Mouse (Mus musculus): ENCODE results near the gene Tmc7. TPM values are rescaled to one million over a fixed set of nuclear protein-coding genes. Genes with fewer than 3 reads are reported as not detected.

Tmc7 gene
- not detected in 3 replicates for total RNA-seq (2017)

- ATAC-seq (replicated peaks; ENCODE audit: insufficient number of reproducible peaks, low FRiP score, low TSS enrichment, poor library complexity, severe bottlenecking): no peak
Observed at GRCm38 (mm10) chr7:118584257-118584907, at the start of gene Tmc7. Gene Tmc7, minus strand, starts transcription at chr7:118584736.

- ATAC-seq (replicated peaks; ENCODE audit: insufficient number of reproducible peaks, low FRiP score, low TSS enrichment, poor library complexity, severe bottlenecking): no peak
Observed at GRCm38 (mm10) chr7:118633951-118634350, 49.4 kb upstream of the Tmc7 start.

DNA sequence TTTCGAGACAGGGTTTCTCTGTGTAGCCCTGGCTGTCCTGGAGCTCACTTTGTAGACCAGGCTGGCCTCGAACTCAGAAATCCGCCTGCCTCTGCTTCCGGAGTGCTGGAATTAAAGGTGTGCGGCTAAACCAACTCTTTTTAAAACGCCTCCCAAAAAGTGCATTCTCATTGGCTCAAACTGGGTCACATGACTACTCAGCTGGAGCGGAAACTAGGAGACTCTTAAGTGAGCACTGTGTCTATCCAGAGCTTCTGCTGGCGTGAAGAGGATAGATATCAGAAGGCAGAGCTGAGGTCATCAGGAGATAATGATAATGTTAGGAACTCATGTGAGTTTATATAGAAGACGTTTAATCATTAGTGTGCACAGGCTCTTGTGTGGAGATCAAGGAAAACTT is 48.6 kb upstream of the Tmc7 start:
- no peak for ATAC-seq (replicated peaks; ENCODE audit: insufficient number of reproducible peaks, low FRiP score, low TSS enrichment, poor library complexity, severe bottlenecking)

GRCm38 (mm10) chr7:118627550-118628298 is 43.2 kb upstream of the Tmc7 start:
- ATAC-seq (replicated peaks; ENCODE audit: insufficient number of reproducible peaks, low FRiP score, low TSS enrichment, poor library complexity, severe bottlenecking): no peak

DNA sequence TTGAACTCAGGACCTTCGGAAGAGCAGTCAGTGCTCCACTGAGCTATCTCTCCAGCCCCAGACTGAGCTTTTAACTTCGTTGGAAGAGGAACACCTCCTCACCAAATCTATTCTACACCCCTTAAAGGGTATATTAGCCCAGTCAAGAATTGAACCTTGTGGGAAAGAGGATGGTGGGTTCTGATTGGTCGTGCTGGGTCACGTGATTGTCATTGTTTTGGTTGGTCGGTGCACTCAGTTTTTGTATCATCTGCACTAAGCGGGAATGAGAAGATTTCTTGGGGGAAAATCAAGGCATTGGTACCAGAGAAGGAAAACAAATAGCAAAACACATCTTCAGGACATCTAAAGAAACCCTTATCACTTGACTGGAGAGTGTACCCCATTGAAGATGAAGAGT is 36.6 kb upstream of the Tmc7 start:
- no peak for ATAC-seq (replicated peaks; ENCODE audit: insufficient number of reproducible peaks, low FRiP score, low TSS enrichment, poor library complexity, severe bottlenecking)

- ATAC-seq (replicated peaks; ENCODE audit: insufficient number of reproducible peaks, low FRiP score, low TSS enrichment, poor library complexity, severe bottlenecking): no peak
Observed at GRCm38 (mm10) chr7:118620243-118620906, 35.8 kb upstream of the Tmc7 start.

GRCm38 (mm10) chr7:118618104-118618503 is 33.6 kb upstream of the Tmc7 start:
- no peak for ATAC-seq (replicated peaks; ENCODE audit: insufficient number of reproducible peaks, low FRiP score, low TSS enrichment, poor library complexity, severe bottlenecking)

DNA sequence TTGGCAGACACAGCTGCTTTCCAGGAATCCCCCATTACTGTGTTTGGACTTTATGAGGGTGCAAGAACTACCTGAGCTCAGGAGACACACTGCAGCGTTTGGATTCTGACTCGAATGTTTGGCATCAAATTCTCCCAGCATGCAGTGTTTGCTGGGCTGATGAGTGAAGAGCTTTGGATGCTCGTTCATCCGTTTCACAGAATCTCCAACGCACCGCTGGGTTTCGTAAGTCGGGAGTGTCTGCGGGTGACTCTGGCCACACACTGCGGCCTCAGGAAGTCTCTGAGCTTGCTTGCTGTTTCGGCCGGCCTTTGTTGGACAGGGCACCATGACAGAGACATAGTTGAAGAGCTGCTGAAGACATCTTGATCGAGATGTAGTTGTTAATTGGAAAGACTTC is 29.5 kb upstream of the Tmc7 start:
- ATAC-seq (replicated peaks; ENCODE audit: insufficient number of reproducible peaks, low FRiP score, low TSS enrichment, poor library complexity, severe bottlenecking): no peak

DNA sequence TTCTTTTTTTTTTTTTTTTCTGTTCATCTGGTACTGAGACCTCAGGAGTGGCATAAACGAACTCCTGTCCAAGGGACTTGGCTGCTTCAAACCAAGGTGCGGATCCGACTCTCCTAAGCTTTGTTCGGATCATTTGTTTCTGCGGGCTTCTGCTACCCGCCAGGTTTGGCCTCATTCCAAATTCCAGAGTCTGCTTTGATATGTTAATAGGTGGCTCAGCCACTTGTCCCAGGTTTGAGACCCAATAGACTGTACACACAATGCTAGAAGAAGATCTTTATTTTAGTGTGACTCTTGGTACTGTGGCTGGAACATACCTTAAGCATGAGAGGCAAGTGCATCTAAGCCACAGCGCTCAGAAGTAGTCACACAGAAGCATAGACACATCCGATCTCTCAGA is 27.4 kb upstream of the Tmc7 start:
- ATAC-seq (replicated peaks; ENCODE audit: insufficient number of reproducible peaks, low FRiP score, low TSS enrichment, poor library complexity, severe bottlenecking): no peak

DNA sequence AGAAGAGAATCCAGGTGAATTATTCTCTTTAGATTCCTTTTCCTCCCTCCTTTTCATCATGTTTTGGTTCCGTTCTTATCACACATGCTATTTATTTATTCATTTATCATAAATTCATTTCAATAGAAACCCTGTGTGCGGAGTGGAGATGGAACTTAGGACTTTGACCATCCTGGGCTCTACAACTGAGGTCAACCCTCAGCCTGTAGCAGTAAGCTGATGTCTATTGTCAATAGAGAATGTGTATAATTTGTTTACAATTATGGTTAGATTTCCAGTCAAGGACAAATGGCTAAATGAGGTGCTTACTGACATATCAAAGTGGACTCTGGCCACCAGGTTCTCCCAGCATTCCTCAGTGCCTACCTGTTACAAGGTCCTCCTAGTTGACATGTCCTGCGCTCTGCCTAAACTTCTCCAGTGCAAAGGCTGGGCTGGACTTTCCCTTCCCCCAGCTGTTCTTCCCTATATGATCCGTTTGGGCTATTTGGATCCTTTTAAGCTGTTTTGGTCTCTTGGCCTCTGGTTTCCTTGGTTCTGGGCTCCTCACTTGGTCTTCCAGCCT is 26.7 kb upstream of the Tmc7 start:
- no peak for ATAC-seq (replicated peaks; ENCODE audit: insufficient number of reproducible peaks, low FRiP score, low TSS enrichment, poor library complexity, severe bottlenecking)

GRCm38 (mm10) chr7:118610721-118611120 is 26.2 kb upstream of the Tmc7 start:
- no peak for ATAC-seq (replicated peaks; ENCODE audit: insufficient number of reproducible peaks, low FRiP score, low TSS enrichment, poor library complexity, severe bottlenecking)

DNA sequence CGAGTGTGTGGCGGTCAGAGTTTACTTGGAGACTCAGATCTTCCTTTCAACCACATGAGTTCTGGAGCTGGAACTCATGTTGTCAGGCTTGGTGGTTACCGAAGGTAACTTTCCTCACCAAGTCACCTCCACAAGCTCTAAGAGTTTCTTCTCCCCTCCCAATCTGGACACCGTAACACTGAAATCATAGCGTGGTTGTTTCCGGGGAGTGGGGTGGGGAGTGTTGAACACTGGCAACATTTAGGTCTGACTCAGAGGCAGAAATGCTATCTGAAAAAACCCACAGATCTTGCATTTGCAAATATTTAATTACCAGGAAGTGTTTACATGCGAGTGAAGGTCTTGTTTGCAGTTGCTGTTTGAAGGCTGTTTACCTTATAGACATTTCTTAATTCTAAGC is 25.3 kb upstream of the Tmc7 start:
- no peak for ATAC-seq (replicated peaks; ENCODE audit: insufficient number of reproducible peaks, low FRiP score, low TSS enrichment, poor library complexity, severe bottlenecking)

GRCm38 (mm10) chr7:118604842-118605241 is 20.3 kb upstream of the Tmc7 start:
- no peak for ATAC-seq (replicated peaks; ENCODE audit: insufficient number of reproducible peaks, low FRiP score, low TSS enrichment, poor library complexity, severe bottlenecking)

- no peak for ATAC-seq (replicated peaks; ENCODE audit: insufficient number of reproducible peaks, low FRiP score, low TSS enrichment, poor library complexity, severe bottlenecking)
Observed at GRCm38 (mm10) chr7:118599954-118600631, 15.6 kb upstream of the Tmc7 start.

- ATAC-seq (replicated peaks; ENCODE audit: insufficient number of reproducible peaks, low FRiP score, low TSS enrichment, poor library complexity, severe bottlenecking): no peak
Observed at GRCm38 (mm10) chr7:118597201-118597600, 12.7 kb upstream of the Tmc7 start, which contains the start of gene Tmc5. Gene Tmc5, plus strand, starts transcription at chr7:118597297.

- no peak for ATAC-seq (replicated peaks; ENCODE audit: insufficient number of reproducible peaks, low FRiP score, low TSS enrichment, poor library complexity, severe bottlenecking)
Observed at GRCm38 (mm10) chr7:118596271-118596670, 11.7 kb upstream of the Tmc7 start.

DNA sequence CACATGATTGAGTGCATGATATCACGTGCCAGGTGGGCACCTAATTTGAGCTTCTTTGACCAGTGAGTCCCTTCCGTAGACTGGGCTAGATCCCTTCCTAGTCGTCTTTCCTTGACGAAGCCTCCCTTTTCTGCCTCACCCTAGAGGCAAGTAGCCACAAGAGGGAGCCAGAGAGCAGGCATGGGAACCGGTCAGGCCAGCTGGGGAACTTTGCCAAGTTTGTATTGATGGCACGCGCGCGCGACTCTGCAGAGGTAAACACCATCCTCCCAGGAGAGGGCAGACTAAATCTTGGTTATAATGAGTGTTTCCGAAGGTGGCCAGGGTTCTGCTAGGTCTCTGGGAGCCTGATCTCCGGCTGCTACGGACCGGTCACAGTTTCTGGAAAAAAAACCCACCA is 10.7 kb upstream of the Tmc7 start:
- ATAC-seq (replicated peaks; ENCODE audit: insufficient number of reproducible peaks, low FRiP score, low TSS enrichment, poor library complexity, severe bottlenecking): peak; percentile 58

DNA sequence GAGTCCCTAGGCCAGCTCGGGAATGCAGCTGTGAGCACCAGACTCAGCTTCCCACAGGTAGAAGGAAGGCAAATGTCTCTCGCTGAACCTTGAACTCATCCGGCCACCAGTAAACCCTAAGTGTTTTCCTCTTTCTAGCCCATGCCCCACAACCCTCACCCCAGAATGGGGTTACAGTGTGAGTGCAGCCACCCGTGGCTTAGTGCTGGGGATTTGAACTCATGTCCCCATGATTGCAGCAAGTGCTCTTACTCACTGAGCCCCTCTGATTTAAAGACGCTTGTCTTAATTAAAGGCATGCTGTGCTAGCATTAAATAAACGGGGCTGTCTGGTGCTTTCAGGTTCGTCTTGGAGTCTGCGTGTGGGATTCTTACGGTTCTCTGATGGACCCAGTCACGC is 10.1 kb upstream of the Tmc7 start:
- ATAC-seq (replicated peaks; ENCODE audit: insufficient number of reproducible peaks, low FRiP score, low TSS enrichment, poor library complexity, severe bottlenecking): no peak
